Mouse (Mus musculus): ENCODE results near the gene Arid3c. TPM values are rescaled to one million over a fixed set of nuclear protein-coding genes. Genes with fewer than 3 reads are reported as not detected.

Gene Arid3c
- total RNA-seq, 2 experiments from 2014 or later: not detected

- DNase-seq: no peak
- intact Hi-C loops (cut with DNase I): loop anchor here (2.0 kb wide), 1 partner anchor 20 kb away; the partner anchor contains the start of gene Ccl27a
These were observed 23.9 kb upstream of the Arid3c start, which contains the start of gene Galt for GRCm38 (mm10) chr4:41754797-41755337. Gene Galt, plus strand, starts transcription at chr4:41755228.

- intact Hi-C loops (cut with DNase I): no loop called here
- DNase-seq: no peak
These were observed 14.1 kb upstream of the Arid3c start for GRCm38 (mm10) chr4:41745021-41745420.

GRCm38 (mm10) chr4:41744131-41744530 lies 13.2 kb upstream of the Arid3c start:
- DNase-seq: no peak
- intact Hi-C loops (cut with DNase I): no loop called here

GRCm38 (mm10) chr4:41741158-41741560 lies 10.2 kb upstream of the Arid3c start:
- peak; percentile 89 to 93 for DNase-seq
- intact Hi-C loops (cut with DNase I): no loop called here

GRCm38 (mm10) chr4:41740380-41741157 lies 9.6 kb upstream of the Arid3c start:
- intact Hi-C loops (cut with DNase I): no loop called here

GRCm38 (mm10) chr4:41739260-41739659 lies 8.3 kb upstream of the Arid3c start:
- intact Hi-C loops (cut with DNase I): no loop called here

More at GRCm38 (mm10) chr4:41740380-41741157, 9.6 kb upstream of the Arid3c start:
- peak in 1 of 2 experiments; percentile 22 for DNase-seq

GRCm38 (mm10) chr4:41738256-41738603 lies 7.3 kb upstream of the Arid3c start:
- intact Hi-C loops (cut with DNase I): no loop called here
- DNase-seq: no peak

More at GRCm38 (mm10) chr4:41739260-41739659, 8.3 kb upstream of the Arid3c start:
- no peak for DNase-seq

- peak; percentile 69 to 73 for DNase-seq
- intact Hi-C loops (cut with DNase I): loop anchor here (1.0 kb wide), 1 partner anchor 23 kb away; no protein-coding TSS in a partner anchor
These were observed 6.8 kb upstream of the Arid3c start for GRCm38 (mm10) chr4:41737602-41738255.

- intact Hi-C loops (cut with DNase I): no loop called here
- DNase-seq: no peak
These were observed 3.9 kb downstream of the Arid3c start for GRCm38 (mm10) chr4:41726826-41727621.

GRCm38 (mm10) chr4:41722918-41723351 lies 8.0 kb downstream of the Arid3c start, which contains the start of gene Dctn3:
Gene Dctn3, minus strand, starts transcription at chr4:41723170.
- intact Hi-C loops (cut with DNase I): no loop called here

GRCm38 (mm10) chr4:41716834-41717233 lies 14.1 kb downstream of the Arid3c start:
- intact Hi-C loops (cut with DNase I): no loop called here
- DNase-seq: no peak

More at GRCm38 (mm10) chr4:41722918-41723351, 8.0 kb downstream of the Arid3c start, which contains the start of gene Dctn3:
- DNase-seq: peak; percentile 84 to 85

GRCm38 (mm10) chr4:41715596-41715995 lies 15.3 kb downstream of the Arid3c start:
- intact Hi-C loops (cut with DNase I): no loop called here
- DNase-seq: no peak

GRCm38 (mm10) chr4:41715082-41715481 lies 15.9 kb downstream of the Arid3c start:
- no peak for DNase-seq

GRCm38 (mm10) chr4:41714276-41714675 lies 16.7 kb downstream of the Arid3c start:
- peak; percentile 67 to 68 for DNase-seq
- intact Hi-C loops (cut with DNase I): loop anchor here (1.0 kb wide), 1 partner anchor 23 kb away; no protein-coding TSS in a partner anchor

More at GRCm38 (mm10) chr4:41715082-41715481, 15.9 kb downstream of the Arid3c start:
- intact Hi-C loops (cut with DNase I): no loop called here

GRCm38 (mm10) chr4:41713197-41714067 lies 17.5 kb downstream of the Arid3c start, which contains the start of gene Rpp25l:
Gene Rpp25l, minus strand, starts transcription at chr4:41713534.
- DNase-seq: peak; percentile 86 to 88
- intact Hi-C loops (cut with DNase I): loop anchor here (1.0 kb wide), 1 partner anchor 24 kb away; no protein-coding TSS in a partner anchor

GRCm38 (mm10) chr4:41712421-41713196 lies 18.3 kb downstream of the Arid3c start:
- DNase-seq: peak in 1 of 2 experiments; percentile 44
- intact Hi-C loops (cut with DNase I): no loop called here

- DNase-seq: no peak
- intact Hi-C loops (cut with DNase I): no loop called here
These were observed 19.1 kb downstream of the Arid3c start for GRCm38 (mm10) chr4:41711705-41712375.

- no peak for DNase-seq
- intact Hi-C loops (cut with DNase I): no loop called here
These were observed 20.7 kb downstream of the Arid3c start for GRCm38 (mm10) chr4:41710229-41710628.

All from heart, postnatal 36 days (tissue).